Mouse (Mus musculus) frontal cortex, postnatal 14 days (tissue): Measurements from ENCODE around the gene Stub1.

Experiments used
- DNase-seq, 2 experiments: peaks; one replicate each; pipeline ENCODE4 v3.0.0; 2022; ENCODE audit warnings: low spot score in 2 of 2

Gene Stub1

GRCm38 (mm10) chr17:25791843-25792527, 41.2 kb downstream of the Stub1 start:
- peak; percentile 74 to 79 for DNase-seq

- no peak for DNase-seq
Measured at GRCm38 (mm10) chr17:25791320-25791842, 41.8 kb downstream of the Stub1 start.

GRCm38 (mm10) chr17:25786781-25787504, 46.3 kb downstream of the Stub1 start:
- no peak for DNase-seq

- DNase-seq = no peak
Measured at GRCm38 (mm10) chr17:25786280-25786679, 46.9 kb downstream of the Stub1 start, which contains the start of gene Ccdc78. TSS of gene Ccdc78 (plus strand) at chr17:25786580.

DNA sequence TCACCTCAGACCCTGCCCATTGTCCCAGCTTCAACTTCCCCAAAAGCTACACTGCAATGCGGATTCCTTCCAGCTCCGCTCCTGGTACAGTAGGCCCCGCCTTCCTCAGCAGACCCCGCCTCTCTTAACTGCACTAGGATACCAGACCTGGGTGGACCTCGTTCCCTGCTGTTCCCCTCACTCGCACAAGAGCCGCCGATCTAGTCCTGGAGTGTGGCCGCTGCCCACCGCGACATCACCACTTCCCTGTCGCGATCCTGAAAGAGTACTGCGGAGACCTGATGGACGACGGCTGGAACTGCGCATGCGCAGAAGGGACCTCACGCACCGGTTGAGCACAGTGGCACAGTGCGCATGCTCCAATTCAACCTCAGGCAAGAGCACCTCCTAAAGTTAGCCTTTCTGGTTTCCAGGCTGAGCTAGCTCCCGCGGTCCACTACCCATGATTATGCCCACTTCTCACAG, 47.9 kb downstream of the Stub1 start, which contains the start of gene Haghl:
TSS of gene Haghl (minus strand) at position 393 of the 465 bp plus-strand sequence.
- peak; percentile 93 to 96 for DNase-seq

DNA sequence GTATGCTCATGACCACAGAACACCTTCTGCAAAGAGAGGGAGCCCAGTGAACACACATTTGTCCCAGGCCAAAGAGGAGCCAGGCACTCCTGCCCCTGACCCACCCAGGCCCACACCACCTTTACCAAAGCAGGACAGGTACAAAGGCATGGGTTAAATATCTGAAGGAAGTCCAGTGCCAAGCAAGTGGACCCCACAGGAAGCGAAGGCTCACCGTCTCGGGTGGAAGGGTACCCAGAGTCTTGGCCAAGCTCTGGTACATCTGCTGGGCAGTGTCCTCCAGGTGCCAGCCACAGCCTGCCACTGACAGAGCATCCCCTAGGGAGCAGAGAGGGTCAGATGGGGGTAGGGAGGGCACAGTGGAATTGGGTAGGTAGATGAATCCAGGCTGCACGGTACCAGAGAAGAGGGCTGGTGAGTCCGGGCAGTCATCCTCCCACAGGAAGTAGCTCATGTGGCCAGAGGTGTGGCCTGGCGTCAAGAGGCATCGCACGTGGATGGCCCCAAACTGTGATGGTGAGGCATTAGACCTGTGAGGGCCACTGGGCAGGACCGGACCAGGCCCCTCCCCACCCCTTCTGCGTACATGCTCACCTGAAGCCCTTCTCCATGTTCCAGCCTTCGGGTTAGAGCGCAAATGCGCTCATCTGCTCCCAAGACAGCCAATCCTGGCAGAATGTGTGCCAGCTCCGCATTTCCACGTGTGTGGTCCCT, 49.2 kb downstream of the Stub1 start:
- DNase-seq = no peak

DNA sequence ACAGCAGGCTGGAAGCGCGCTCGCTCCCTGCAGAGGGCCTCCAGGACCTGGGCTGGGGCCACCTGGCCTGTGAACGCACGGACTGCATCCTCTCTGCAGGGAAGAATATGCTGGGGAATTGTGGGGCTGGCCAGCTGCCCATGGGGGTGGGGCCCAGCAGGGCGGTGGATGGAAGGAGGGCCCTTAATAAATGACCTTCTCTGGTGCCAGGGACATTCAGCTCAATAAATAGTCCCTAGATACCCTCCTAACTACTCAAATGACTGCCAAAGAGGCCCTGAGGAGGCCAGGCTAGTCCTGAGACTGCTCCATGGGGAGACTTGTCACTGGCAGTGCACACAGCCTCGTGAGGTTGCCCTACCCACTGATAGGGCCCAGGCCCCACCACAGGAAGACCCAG, 50.1 kb downstream of the Stub1 start:
- DNase-seq = no peak

- no peak for DNase-seq
Measured at GRCm38 (mm10) chr17:25781339-25781738, 51.9 kb downstream of the Stub1 start.
